17 mouse cellular contexts compared by ENCODE assay signal in genomic region chr1:162327631-162328030, GRCm38 (mm10).
DNase-seq lines count a peak whose midpoint lies in the region; ATAC-seq and TF ChIP-seq lines count a peak whose summit lies in the region.
"Had no signal": no experiment of that assay in that cellular context is flagged by ENCODE, and none has a peak within 500 bp of the region (broad histone marks: within the 10 kb centered on the region; RNA-seq: fewer than 3 reads in every experiment).

No protein-coding gene starts in this region.

- TF ChIP-seq CTCF in forebrain, postnatal 0 days (IDR thresholded peaks at IDR 0.05; ENCODE audit: low read depth): no peak

- H3K36me3 ChIP-seq in forebrain, embryonic 14.5 days (ENCODE audit: control insufficient read depth, insufficient read depth, low read length): no peaks in the 10 kb centered on the region
- no peaks in the 10 kb centered on the region for H3K36me3 ChIP-seq in forebrain, embryonic 11.5 days (ENCODE audit: control insufficient read depth, insufficient read depth, low read length)
- H3K36me3 ChIP-seq in forebrain, postnatal 0 days (ENCODE audit: insufficient read depth): no peaks in the 10 kb centered on the region
- no peaks in the 10 kb centered on the region for H3K36me3 ChIP-seq in forebrain, embryonic 10.5 days (replicated peaks)
- no peaks in the 10 kb centered on the region for H3K36me3 ChIP-seq in embryonic facial prominence, embryonic 15.5 days
- H3K36me3 ChIP-seq: forebrain, embryonic 12.5 days had no signal

- ATAC-seq in forebrain, embryonic 14.5 days: peak; percentile 42; the same call in 1 of the 2 replicates
- no peak for ATAC-seq in forebrain, embryonic 11.5 days (replicated peaks; ENCODE audit: low FRiP score)
- no peak for ATAC-seq in forebrain, postnatal 0 days
- no peak for ATAC-seq in embryonic facial prominence, embryonic 15.5 days (ENCODE audit: insufficient number of reproducible peaks, low FRiP score, low TSS enrichment, low read depth)
- no peak for ATAC-seq in megakaryocyte progenitor cell, adult 5-6 weeks (replicated peaks; ENCODE audit: poor library complexity)

- WGBS in forebrain, embryonic 14.5 days: 17% methylated on average over 2 of the region's 2 CpGs
- WGBS in forebrain, embryonic 11.5 days: 68% methylated on average over 2 of the region's 2 CpGs
- 18% methylated on average over 2 of the region's 2 CpGs for WGBS in forebrain, postnatal 0 days
- WGBS in forebrain, embryonic 10.5 days: 78% methylated on average over 2 of the region's 2 CpGs
- 38% methylated on average over 2 of the region's 2 CpGs for WGBS in embryonic facial prominence, embryonic 15.5 days

- H3K27me3 ChIP-seq in forebrain, embryonic 14.5 days (replicated peaks; ENCODE audit: control insufficient read depth, insufficient read depth, low read length): no peaks in the 10 kb centered on the region
- H3K27me3 ChIP-seq in forebrain, embryonic 11.5 days (ENCODE audit: control insufficient read depth, insufficient read depth, low read length): no peaks in the 10 kb centered on the region
- H3K27me3 ChIP-seq in forebrain, postnatal 0 days (ENCODE audit: insufficient read depth, low read length): no peaks in the 10 kb centered on the region
- peaks cover 12% of the 10 kb centered on the region for H3K27me3 ChIP-seq in forebrain, embryonic 10.5 days (ENCODE audit: poor library complexity, severe bottlenecking)
- H3K27me3 ChIP-seq in embryonic facial prominence, embryonic 15.5 days: no peaks in the 10 kb centered on the region
- H3K27me3 ChIP-seq: forebrain, embryonic 12.5 days had no signal

- H3K4me2 ChIP-seq in forebrain, embryonic 14.5 days (ENCODE audit: low read length): no peak overlapping the region
- no peak overlapping the region for H3K4me2 ChIP-seq in forebrain, embryonic 11.5 days (ENCODE audit: low read depth, low read length, severe bottlenecking)
- H3K4me2 ChIP-seq in forebrain, postnatal 0 days (ENCODE audit: low read depth): no peak overlapping the region
- no peak overlapping the region for H3K4me2 ChIP-seq in embryonic facial prominence, embryonic 15.5 days (replicated peaks)
- H3K4me2 ChIP-seq: forebrain, embryonic 12.5 days had no signal

- DNase-seq in forebrain, embryonic 14.5 days (ENCODE audit: low spot score): peak; percentile 69
- DNase-seq in forebrain, embryonic 11.5 days (ENCODE audit: low spot score): no peak
- DNase-seq in forebrain, postnatal 0 days: peak; percentile 42
- no peak for DNase-seq in forebrain, embryonic 10.5 days (ENCODE audit: extremely low spot score, low spot score)
- DNase-seq in kidney, adult 8-10 months: no peak
- DNase-seq: adrenal gland, adult 2 months; adrenal gland, postnatal 10 days; adrenal gland, postnatal 25 days; cerebellum, adult 11-12 months; cerebellum, adult 2 months; cerebellum, adult 9-10 months; cerebellum, postnatal 10 days; cerebellum, postnatal 25 days had no signal

- no peak overlapping the region for H3K4me3 ChIP-seq in forebrain, embryonic 14.5 days (ENCODE audit: low read depth, low read length)
- no peak overlapping the region for H3K4me3 ChIP-seq in forebrain, embryonic 11.5 days (ENCODE audit: low read depth, low read length)
- no peak overlapping the region for H3K4me3 ChIP-seq in forebrain, postnatal 0 days (ENCODE audit: low read depth, low read length)
- no peak overlapping the region for H3K4me3 ChIP-seq in forebrain, embryonic 10.5 days
- no peak overlapping the region for H3K4me3 ChIP-seq in embryonic facial prominence, embryonic 15.5 days (replicated peaks)
- H3K4me3 ChIP-seq: erythroblast, embryonic 14.5 days; forebrain, embryonic 12.5 days had no signal

- H3K4me1 ChIP-seq in forebrain, embryonic 14.5 days (ENCODE audit: control insufficient read depth, insufficient read depth, low read length): no peaks in the 10 kb centered on the region; the same call in 1 of the 2 replicates
- H3K4me1 ChIP-seq in forebrain, embryonic 11.5 days (replicated peaks; ENCODE audit: control insufficient read depth, insufficient read depth, low read length): peaks cover 5% of the 10 kb centered on the region; the same call in 1 of the 2 replicates
- H3K4me1 ChIP-seq in forebrain, postnatal 0 days (ENCODE audit: insufficient read depth): no peaks in the 10 kb centered on the region
- peaks cover 29% of the 10 kb centered on the region for H3K4me1 ChIP-seq in forebrain, embryonic 10.5 days
- 0 out of 2 replicates have a peak, but pooled peaks cover 4% of the 10 kb centered on the region for H3K4me1 ChIP-seq in embryonic facial prominence, embryonic 15.5 days

- no peak overlapping the region for H3K27ac ChIP-seq in forebrain, embryonic 14.5 days (ENCODE audit: low read depth, low read length)
- no peak overlapping the region for H3K27ac ChIP-seq in forebrain, embryonic 11.5 days (ENCODE audit: low read depth, low read length)
- H3K27ac ChIP-seq in forebrain, postnatal 0 days (ENCODE audit: low read depth, low read length): no peak overlapping the region
- no peak overlapping the region for H3K27ac ChIP-seq in forebrain, embryonic 10.5 days
- H3K27ac ChIP-seq in embryonic facial prominence, embryonic 15.5 days (replicated peaks): 0 out of 2 replicates have a peak overlapping the region, but pooled peaks have one; percentile 11
- H3K27ac ChIP-seq: forebrain, embryonic 12.5 days had no signal

- no peak overlapping the region for H3K9ac ChIP-seq in forebrain, embryonic 14.5 days (ENCODE audit: low read length)
- H3K9ac ChIP-seq in forebrain, embryonic 11.5 days (ENCODE audit: low read length): no peak overlapping the region
- no peak overlapping the region for H3K9ac ChIP-seq in forebrain, postnatal 0 days
- H3K9ac ChIP-seq in embryonic facial prominence, embryonic 15.5 days: no peak overlapping the region
- H3K9ac ChIP-seq: forebrain, embryonic 12.5 days had no signal

- no peaks in the 10 kb centered on the region for H3K9me3 ChIP-seq in forebrain, embryonic 14.5 days (replicated peaks; ENCODE audit: control insufficient read depth, low read length)
- no peaks in the 10 kb centered on the region for H3K9me3 ChIP-seq in forebrain, embryonic 11.5 days (ENCODE audit: control insufficient read depth, low read length)
- H3K9me3 ChIP-seq in forebrain, postnatal 0 days (ENCODE audit: low read length): no peaks in the 10 kb centered on the region
- H3K9me3 ChIP-seq in forebrain, embryonic 10.5 days: no peaks in the 10 kb centered on the region
- no peaks in the 10 kb centered on the region for H3K9me3 ChIP-seq in embryonic facial prominence, embryonic 15.5 days (replicated peaks)
- H3K9me3 ChIP-seq: forebrain, embryonic 12.5 days had no signal

Comparison
In these comparisons a context has a peak if more than half of its experiments do, and no peak if none do; other contexts are left out.
1. DNase-seq: peak in forebrain, embryonic 14.5 days (single experiment) and forebrain, postnatal 0 days (single experiment); none in forebrain, embryonic 11.5 days (single experiment), forebrain, embryonic 10.5 days (single experiment) and kidney, adult 8-10 months (0 of 2).